Mouse (Mus musculus): ENCODE measurements at regions not wholly inside any gene's neighbourhood (a gene's known extent, or its start where the extent isn't known, plus 50 kb on each side); places are given as distances from the start of the nearest gene placed in this dataset.

DNA sequence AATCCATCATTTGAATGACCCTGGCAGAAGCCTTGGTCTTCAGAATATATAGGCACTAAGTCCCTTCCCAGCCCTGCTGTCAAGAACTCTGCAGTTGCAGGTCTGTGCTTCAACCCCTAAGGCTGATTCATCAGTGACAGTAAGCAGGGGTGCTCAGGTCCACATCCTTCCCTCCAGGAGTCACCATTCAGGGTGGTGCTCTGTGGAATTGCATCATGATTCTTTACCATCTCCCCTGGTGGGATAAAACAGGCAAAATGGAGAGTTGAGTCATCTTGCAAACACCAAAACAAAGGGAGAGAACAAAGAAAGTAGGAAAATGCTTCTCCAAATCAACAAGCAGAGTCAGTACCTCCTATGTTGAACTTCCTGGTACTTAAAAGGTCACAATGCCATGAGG is 388.6 kb upstream of the Xylt1 start:
- TF ChIP-seq CTCF (conservative IDR thresholded peaks at IDR 0.05; ENCODE audit: low read length) (no peak), POU5F1 (IDR thresholded peaks at IDR 0.05; ENCODE audit: borderline replicate concordance, low read length) (no peak)

Data from E14TG2a.4 (cell line).